Comparison of ENCODE assay signal across 12 mouse cellular contexts in genomic region chr13:55378907-55379580, GRCm38 (mm10). TPM values are rescaled to one million over a fixed set of nuclear protein-coding genes. Genes with fewer than 3 reads are reported as not detected.
A peak's percentile ranks its signal among the peaks of the same experiment; 100 is the strongest.
DNase-seq lines count a peak whose midpoint lies in the region; ATAC-seq and TF ChIP-seq lines count a peak whose summit lies in the region.
"Had no signal": no experiment of that assay in that cellular context is flagged by ENCODE, and none has a peak within 500 bp of the region (broad histone marks: within the 10 kb centered on the region; RNA-seq: fewer than 3 reads in every experiment).

No protein-coding gene starts in this region.

- peak overlapping the region; percentile 25; the same call in 1 of the 2 replicates for H3K4me2 ChIP-seq in heart, embryonic 14.5 days (ENCODE audit: low read length)

- no peak for DNase-seq in heart, postnatal 36 days
- DNase-seq in forelimb bud, embryonic 11.5 days (ENCODE audit: low read depth, low spot score), result peak; percentile 5
- DNase-seq in kidney, postnatal 36 days, result peak; percentile 57 to 64
- DNase-seq in left cerebral cortex, adult 11 months (ENCODE audit: low spot score), result no peak
- DNase-seq in adrenal gland, adult 8-10 months, result no peak
- DNase-seq in left cerebral cortex, postnatal 10 days (ENCODE audit: extremely low spot score in 1 of 2, low spot score in 2 of 2), result no peak
- DNase-seq: adrenal gland, postnatal 14 days had no signal

- 3% methylated on average over 32 of the region's 32 CpGs for WGBS in heart, embryonic 14.5 days

- no peaks in the 10 kb centered on the region for H3K9me3 ChIP-seq in heart, embryonic 14.5 days (ENCODE audit: control insufficient read depth, low read length)
- H3K9me3 ChIP-seq in ES-Bruce4 (replicated peaks; ENCODE audit: control insufficient read depth, insufficient read depth, low read length, poor library complexity, severe bottlenecking), result no peaks in the 10 kb centered on the region

- no peaks in the 10 kb centered on the region; a peak in 1 of 4 replicates for H3K4me1 ChIP-seq in heart, embryonic 14.5 days (ENCODE audit: control insufficient read depth in 2 of 2, insufficient read depth in 2 of 2, low read length in 2 of 2)
- peaks cover 8% of the 10 kb centered on the region for H3K4me1 ChIP-seq in ES-Bruce4 (ENCODE audit: control insufficient read depth, insufficient read depth, low read length)

- peak; percentile 14; the same call in 1 of the 2 replicates for TF ChIP-seq EP300 in ES-Bruce4 (IDR thresholded peaks at IDR 0.05; ENCODE audit: insufficient read depth, low read depth, low read length)

- H3K36me3 ChIP-seq in heart, embryonic 14.5 days (ENCODE audit: control insufficient read depth, insufficient read depth, low read length), result no peaks in the 10 kb centered on the region
- H3K36me3 ChIP-seq in ES-Bruce4 (ENCODE audit: control insufficient read depth, insufficient read depth, low read length, poor library complexity, severe bottlenecking), result no peaks in the 10 kb centered on the region

- no peak for ATAC-seq in heart, embryonic 14.5 days (ENCODE audit: insufficient number of reproducible peaks, insufficient read depth, low FRiP score, low read depth)

- H3K27me3 ChIP-seq in heart, embryonic 14.5 days (ENCODE audit: control insufficient read depth, insufficient read depth, low read length), result peaks cover 66% of the 10 kb centered on the region
- no peaks in the 10 kb centered on the region for H3K27me3 ChIP-seq in ES-Bruce4 (ENCODE audit: control insufficient read depth, insufficient read depth, low read length, poor library complexity, severe bottlenecking)

- TF ChIP-seq CTCF in ES-Bruce4 (IDR thresholded peaks at IDR 0.05; ENCODE audit: low read depth, low read length), result peak; percentile 35

- no peak overlapping the region for H3K27ac ChIP-seq in heart, embryonic 14.5 days (replicated peaks in 1 of 2; ENCODE audit: control insufficient read depth in 1 of 2, insufficient read depth in 1 of 2, low read depth in 2 of 2, low read length in 2 of 2)
- H3K27ac ChIP-seq in ES-Bruce4 (ENCODE audit: insufficient read depth, low read length), result no peak overlapping the region

- intact Hi-C loops in heart, postnatal 36 days (cut with DNase I), result no loop called here
- intact Hi-C loops in left cerebral cortex, postnatal 10 days (cut with DNase I), result no loop called here

- peak; percentile 62 for TF ChIP-seq POLR2A in ES-Bruce4 (IDR thresholded peaks at IDR 0.05; ENCODE audit: insufficient read depth, low read length)

- no peak overlapping the region for H3K9ac ChIP-seq in heart, embryonic 14.5 days (ENCODE audit: low read length)
- 0 out of 2 replicates have a peak overlapping the region, but pooled peaks have one; percentile 32 for H3K9ac ChIP-seq in ES-Bruce4 (ENCODE audit: low read depth, poor library complexity, severe bottlenecking)

- no peak overlapping the region; a peak in 1 of 4 replicates for H3K4me3 ChIP-seq in heart, embryonic 14.5 days (ENCODE audit: control insufficient read depth in 1 of 2, insufficient read depth in 1 of 2, low read depth in 1 of 2, low read length in 2 of 2)
- peak overlapping the region; percentile 57 for H3K4me3 ChIP-seq in ES-Bruce4 (ENCODE audit: low read depth, low read length)

RNA-seq across cellular contexts. Expression of gene Rgs14, which starts 9.5 kb away (rescaled TPM):
- 0.45 and 0.50 TPM in 2 replicates for polyA plus RNA-seq in heart, embryonic 14.5 days (2014; fragmentation: Nextera tagmentation; extraction: Ambion mirVana)
- total RNA-seq in heart, postnatal 36 days (2021), result 1 to 10 TPM in 1 of 2 experiments, under 1 TPM in 1; 0.47 to 1.0 TPM
- 2.8 and 3.6 TPM in 2 replicates for polyA plus RNA-seq in ES-Bruce4 (2011; ENCODE audit: insufficient read depth, insufficient read length, low read depth, missing spikeins)
- total RNA-seq in adrenal gland, adult 8-10 months (2022), result 1 to 10 TPM in 1 of 4 experiments, under 1 TPM in 3; 0.45 to 1.8 (median 0.88) TPM
- total RNA-seq in left cerebral cortex, postnatal 10 days (2021), result 10 to 100 TPM; 19.3 to 20.6 TPM

RNA-seq across cellular contexts. Expression of gene Lman2, which starts 16.5 kb away (rescaled TPM):
- polyA plus RNA-seq in heart, embryonic 14.5 days (2014; fragmentation: Nextera tagmentation; extraction: Ambion mirVana), result 69.5 and 73.6 TPM in 2 replicates
- total RNA-seq in heart, postnatal 36 days (2021), result 10 to 100 TPM; 47.7 to 48.1 TPM
- 38.5 and 45.2 TPM in 2 replicates for polyA plus RNA-seq in ES-Bruce4 (2011; ENCODE audit: insufficient read depth, insufficient read length, low read depth, missing spikeins)
- total RNA-seq in adrenal gland, adult 8-10 months (2022), result 100 to 1,000 TPM; 112 to 127 (median 118) TPM
- 10 to 100 TPM; 38.3 to 42.6 TPM for total RNA-seq in left cerebral cortex, postnatal 10 days (2021)

RNA-seq across cellular contexts. Expression of gene Slc34a1, which starts 18.9 kb away (rescaled TPM):
- polyA plus RNA-seq in heart, embryonic 14.5 days (2014; fragmentation: Nextera tagmentation; extraction: Ambion mirVana), result not detected in 2 replicates
- not detected for total RNA-seq in heart, postnatal 36 days (2021)
- not detected in 2 replicates for polyA plus RNA-seq in ES-Bruce4 (2011; ENCODE audit: insufficient read depth, insufficient read length, low read depth, missing spikeins)
- not detected for total RNA-seq in adrenal gland, adult 8-10 months (2022)
- total RNA-seq in left cerebral cortex, postnatal 10 days (2021), result not detected
- total RNA-seq: common myeloid progenitor, adult 5-6 weeks; granulocyte monocyte progenitor cell, adult 5-6 weeks had no signal
- polyA plus RNA-seq: liver, embryonic 16.5 days had no signal

RNA-seq across cellular contexts. Expression of gene Pfn3, which starts 36.0 kb away (rescaled TPM):
- polyA plus RNA-seq in heart, embryonic 14.5 days (2014; fragmentation: Nextera tagmentation; extraction: Ambion mirVana), result not detected in 2 replicates
- total RNA-seq in heart, postnatal 36 days (2021), result not detected
- polyA plus RNA-seq in ES-Bruce4 (2011; ENCODE audit: insufficient read depth, insufficient read length, low read depth, missing spikeins), result not detected in 2 replicates
- not detected for total RNA-seq in adrenal gland, adult 8-10 months (2022)
- under 1 TPM; 0.71 to 0.73 TPM for total RNA-seq in left cerebral cortex, postnatal 10 days (2021)
- total RNA-seq: adrenal gland, postnatal 14 days; common myeloid progenitor, adult 5-6 weeks; granulocyte monocyte progenitor cell, adult 5-6 weeks had no signal
- polyA plus RNA-seq: liver, embryonic 16.5 days had no signal

RNA-seq across cellular contexts. Expression of gene F12, which starts 47.5 kb away (rescaled TPM):
- not detected in 2 replicates for polyA plus RNA-seq in heart, embryonic 14.5 days (2014; fragmentation: Nextera tagmentation; extraction: Ambion mirVana)
- total RNA-seq in heart, postnatal 36 days (2021), result not detected
- not detected in 2 replicates for polyA plus RNA-seq in ES-Bruce4 (2011; ENCODE audit: insufficient read depth, insufficient read length, low read depth, missing spikeins)
- total RNA-seq in adrenal gland, adult 8-10 months (2022), result under 1 TPM in 3 of 4 experiments, not detected in 1; 0.17 to 0.71 (median 0.43) TPM
- under 1 TPM; 0.58 to 0.87 TPM for total RNA-seq in left cerebral cortex, postnatal 10 days (2021)
- total RNA-seq: common myeloid progenitor, adult 5-6 weeks; granulocyte monocyte progenitor cell, adult 5-6 weeks had no signal

Comparison
In these comparisons a context has a peak if more than half of its experiments do, and no peak if none do; other contexts are left out.
1. DNase-seq: peak in forelimb bud, embryonic 11.5 days (single experiment) and kidney, postnatal 36 days (2 of 2); none in heart, postnatal 36 days (0 of 2), left cerebral cortex, adult 11 months (single experiment), adrenal gland, adult 8-10 months (single experiment) and left cerebral cortex, postnatal 10 days (0 of 2).
2. RNA of gene Rgs14, which starts 9.5 kb away (total RNA-seq): 19.3 to 20.6 TPM in left cerebral cortex, postnatal 10 days; 0.47 to 1.0 TPM in heart, postnatal 36 days and 0.45 to 1.8 TPM in adrenal gland, adult 8-10 months; every median in the first group is over 4 times any median in the second.